Mouse (Mus musculus): ENCODE results near the gene Gpm6a.

- no peak for TF ChIP-seq CTCF (IDR thresholded peaks at IDR 0.05; ENCODE audit: low read depth)
- TF ChIP-seq EP300 (IDR thresholded peaks at IDR 0.05; ENCODE audit: low read depth): no peak
These were observed 29.7 kb upstream of the Gpm6a start for GRCm38 (mm10) chr8:54924936-54925335.
